Mouse (Mus musculus): ENCODE data around the gene Hist1h4i.

The Hist1h4i gene

DNA sequence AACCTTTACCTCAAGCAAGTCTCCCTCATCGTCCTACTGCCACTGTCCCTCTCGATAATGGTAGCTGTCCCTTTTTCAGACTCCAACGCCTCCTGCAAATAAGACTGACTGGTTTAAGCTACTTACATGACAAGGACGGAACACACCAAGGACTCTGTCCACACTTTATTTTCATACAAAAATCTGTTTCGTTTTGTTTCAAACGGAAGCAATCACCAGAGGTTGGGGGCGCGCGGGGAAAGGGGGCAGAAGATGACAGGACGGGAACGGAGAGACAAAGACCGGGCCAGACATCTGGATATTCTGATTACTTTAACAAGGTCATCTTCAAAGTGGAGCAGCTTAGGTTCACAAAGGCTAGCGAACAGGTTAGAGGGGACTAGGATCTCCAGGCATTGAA, 27.4 kb downstream of the Hist1h4i start:
- no peak for DNase-seq (ENCODE audit: low read depth in 2 of 2, low spot score in 2 of 2)

DNA sequence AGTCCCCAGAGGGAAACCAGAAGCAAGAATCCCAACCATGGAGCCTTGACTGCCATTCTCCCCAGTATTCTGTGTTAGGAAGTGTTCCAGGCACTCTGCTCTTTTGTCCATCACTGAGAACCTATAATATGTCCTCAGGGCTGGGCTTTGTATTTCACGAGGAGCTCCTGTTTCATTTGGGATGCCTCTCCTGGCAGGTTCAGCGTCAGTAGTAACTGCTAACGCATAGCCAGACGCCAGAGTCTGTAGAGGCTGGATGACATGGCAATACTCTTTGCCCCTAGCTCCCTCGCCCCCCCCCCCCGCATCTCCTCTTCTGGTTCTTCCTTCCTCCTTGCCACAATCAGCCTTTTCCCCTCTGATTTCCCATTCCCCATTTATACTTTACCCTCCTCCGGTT, 31.5 kb downstream of the Hist1h4i start, which contains the start of gene Prss16:
TSS of gene Prss16 (minus strand) at position 101 of the 400 bp plus-strand sequence.
- DNase-seq (ENCODE audit: low read depth in 2 of 2, low spot score in 2 of 2): no peak

DNA sequence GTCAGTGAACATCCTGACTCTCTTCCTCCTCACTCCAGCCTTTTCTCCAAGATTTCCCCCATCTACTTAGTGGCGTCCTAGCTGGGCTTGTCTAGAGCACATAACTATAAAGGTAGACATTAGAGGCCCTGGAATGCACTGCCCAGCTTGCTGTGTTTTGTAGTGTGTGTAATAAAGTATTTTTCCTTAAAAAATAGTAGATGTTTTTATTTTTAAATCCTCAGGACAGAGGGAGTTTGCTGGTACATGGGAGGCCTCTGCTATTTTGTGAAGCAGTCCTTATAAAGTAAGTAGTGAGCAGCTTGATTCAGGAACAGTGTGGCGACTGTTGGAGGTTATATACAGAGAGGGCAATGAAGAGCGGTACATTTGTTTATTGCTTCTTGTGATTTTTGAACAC, 32.5 kb downstream of the Hist1h4i start:
- DNase-seq (ENCODE audit: low read depth in 2 of 2, low spot score in 2 of 2): no peak

DNA sequence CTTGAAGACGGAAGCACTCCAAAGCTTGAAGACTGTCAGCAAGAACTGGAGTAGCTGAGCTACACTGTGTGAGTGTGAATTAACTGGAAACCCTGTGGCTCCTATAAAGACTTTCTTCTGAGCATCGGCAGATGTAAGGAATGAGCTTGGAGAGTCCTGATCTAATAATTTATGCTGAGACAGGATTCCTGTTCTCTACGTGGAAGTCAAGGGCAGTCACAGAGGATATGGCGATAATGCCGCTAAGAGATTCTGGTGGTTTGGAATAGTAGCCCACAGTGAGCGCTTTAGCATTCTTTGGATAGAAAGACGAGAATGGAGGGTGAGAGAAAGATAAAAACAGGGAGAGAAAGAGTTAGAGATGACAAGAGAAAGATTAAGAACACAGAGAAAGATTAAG, 33.3 kb downstream of the Hist1h4i start:
- no peak for DNase-seq (ENCODE audit: low read depth in 2 of 2, low spot score in 2 of 2)

DNA sequence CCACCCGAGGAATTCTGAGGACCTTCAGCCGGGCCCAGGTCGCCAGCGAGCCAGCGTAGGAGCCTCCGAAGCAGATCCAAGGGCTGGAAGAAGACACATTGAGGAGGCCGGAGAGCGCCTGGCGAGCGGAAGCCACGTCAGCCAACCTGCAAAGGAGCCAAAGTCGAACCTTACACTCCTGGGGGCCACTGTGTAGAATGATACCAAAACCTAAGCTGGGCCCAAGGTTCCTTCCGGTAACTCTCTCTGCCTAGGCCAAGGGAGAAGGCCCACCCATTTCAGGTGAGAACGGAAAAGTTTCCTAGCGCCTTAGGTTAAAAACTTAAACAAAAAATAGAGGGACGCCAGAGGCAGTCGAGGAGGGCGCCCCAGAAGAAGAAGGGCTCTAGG, 34.0 kb downstream of the Hist1h4i start:
- no peak for DNase-seq (ENCODE audit: low read depth in 2 of 2, low spot score in 2 of 2)

- DNase-seq (ENCODE audit: low read depth in 2 of 2, low spot score in 2 of 2): peak in 1 of 2 experiments; percentile 69
Measured at GRCm38 (mm10) chr13:22006334-22007120, 34.6 kb downstream of the Hist1h4i start.

GRCm38 (mm10) chr13:22005605-22006333, 35.4 kb downstream of the Hist1h4i start:
- peak in 1 of 2 experiments; percentile 44 for DNase-seq (ENCODE audit: low read depth in 2 of 2, low spot score in 2 of 2)

DNA sequence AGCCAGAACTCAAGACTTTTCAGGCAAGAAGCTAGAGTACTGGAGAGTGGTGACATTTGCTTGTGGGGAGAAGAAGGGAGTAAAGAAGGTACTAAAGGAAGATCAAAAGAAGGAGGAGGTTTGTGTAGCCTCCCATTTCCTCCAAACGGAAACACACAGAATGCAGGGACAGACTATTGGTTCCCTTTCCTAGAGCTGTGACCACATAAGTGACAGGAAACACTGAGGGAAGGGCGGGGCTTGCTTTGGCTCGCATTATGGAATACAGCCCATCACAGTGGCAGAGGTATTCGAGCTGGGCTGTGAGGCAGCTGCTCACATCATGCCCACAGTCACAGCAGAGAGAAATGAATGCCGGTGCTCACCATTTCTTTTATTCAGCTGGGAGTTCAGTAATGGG, 39.3 kb downstream of the Hist1h4i start:
- peak in 1 of 2 experiments; percentile 46 for DNase-seq (ENCODE audit: low read depth in 2 of 2, low spot score in 2 of 2)

DNA sequence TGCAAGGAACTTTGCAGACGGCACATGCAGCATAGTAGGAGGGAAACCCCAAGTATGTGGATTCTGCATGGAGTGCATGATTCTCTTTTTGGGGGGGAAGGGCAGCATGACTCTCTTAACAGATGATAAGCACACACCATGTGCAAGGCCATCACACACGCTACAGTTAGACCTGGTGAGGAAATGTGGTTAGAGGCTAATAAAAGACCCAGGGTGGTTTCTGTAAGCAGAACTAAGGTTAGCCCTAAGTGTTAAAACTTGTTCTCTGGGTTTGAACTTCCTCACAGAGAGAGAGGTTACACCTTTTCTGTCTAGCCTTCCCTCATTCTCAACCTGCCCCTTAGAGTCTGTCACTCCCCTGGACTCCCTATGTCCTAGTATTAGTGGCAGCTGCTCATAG, 39.8 kb downstream of the Hist1h4i start:
- DNase-seq (ENCODE audit: low read depth in 2 of 2, low spot score in 2 of 2): no peak

GRCm38 (mm10) chr13:21999147-21999546, 42.0 kb downstream of the Hist1h4i start:
- DNase-seq (ENCODE audit: low read depth in 2 of 2, low spot score in 2 of 2): no peak

DNA sequence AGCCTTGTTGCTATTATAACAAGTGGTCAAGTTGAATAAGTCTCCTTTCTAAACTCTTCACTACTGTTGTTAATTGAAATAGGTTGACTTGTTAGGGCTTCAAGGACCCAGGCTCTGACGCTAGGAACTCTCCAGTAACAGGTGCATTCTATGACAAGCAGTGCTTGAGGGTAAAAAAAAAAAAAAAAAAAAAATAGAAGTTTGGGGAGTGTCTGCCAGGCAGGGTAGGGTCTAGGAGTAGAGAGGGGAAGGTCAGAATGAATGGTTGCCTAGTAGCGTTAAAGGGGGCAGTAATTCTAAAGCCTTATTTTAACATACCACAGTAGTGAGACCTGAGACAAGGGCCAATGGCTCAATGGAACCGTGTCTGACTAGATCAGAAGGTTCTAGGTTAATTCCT, 42.8 kb downstream of the Hist1h4i start:
- no peak for DNase-seq (ENCODE audit: low read depth in 2 of 2, low spot score in 2 of 2)

- no peak for DNase-seq (ENCODE audit: low read depth in 2 of 2, low spot score in 2 of 2)
Measured at GRCm38 (mm10) chr13:21997821-21998220, 43.3 kb downstream of the Hist1h4i start.

DNA sequence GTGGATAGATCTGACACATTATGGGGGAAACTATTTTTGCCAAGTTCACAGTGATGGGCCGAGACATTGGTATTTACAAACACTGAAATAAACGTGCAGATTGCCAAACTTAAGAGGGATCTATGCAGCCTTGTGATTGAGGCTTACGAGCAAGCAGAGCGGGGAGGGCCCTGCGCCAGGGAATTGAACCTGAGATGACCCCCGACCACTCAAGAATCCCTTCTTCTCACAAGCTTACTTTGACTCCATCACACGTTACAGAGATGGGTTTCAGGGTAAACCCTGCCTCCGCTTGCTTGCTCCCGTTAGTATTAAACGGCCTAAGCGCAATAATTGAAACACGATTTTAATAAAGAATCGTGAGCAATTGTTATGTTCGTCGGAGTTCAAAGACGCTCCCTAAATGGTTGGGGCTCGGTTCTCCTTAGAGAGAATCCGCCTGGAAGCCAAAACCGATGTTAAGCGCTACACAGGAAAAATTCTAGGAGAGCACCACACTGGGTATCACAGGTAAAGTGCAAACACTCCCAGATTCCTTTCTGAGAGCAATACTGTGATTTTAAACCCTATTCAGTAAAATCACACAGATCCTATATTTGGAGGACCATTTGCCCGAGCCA, 43.9 kb downstream of the Hist1h4i start:
- no peak for DNase-seq (ENCODE audit: low read depth in 2 of 2, low spot score in 2 of 2)

- DNase-seq (ENCODE audit: low read depth in 2 of 2, low spot score in 2 of 2): no peak
Measured at GRCm38 (mm10) chr13:21996840-21997185, 44.3 kb downstream of the Hist1h4i start.

GRCm38 (mm10) chr13:21996101-21996839, 44.9 kb downstream of the Hist1h4i start:
- DNase-seq (ENCODE audit: low read depth in 2 of 2, low spot score in 2 of 2): no peak

DNA sequence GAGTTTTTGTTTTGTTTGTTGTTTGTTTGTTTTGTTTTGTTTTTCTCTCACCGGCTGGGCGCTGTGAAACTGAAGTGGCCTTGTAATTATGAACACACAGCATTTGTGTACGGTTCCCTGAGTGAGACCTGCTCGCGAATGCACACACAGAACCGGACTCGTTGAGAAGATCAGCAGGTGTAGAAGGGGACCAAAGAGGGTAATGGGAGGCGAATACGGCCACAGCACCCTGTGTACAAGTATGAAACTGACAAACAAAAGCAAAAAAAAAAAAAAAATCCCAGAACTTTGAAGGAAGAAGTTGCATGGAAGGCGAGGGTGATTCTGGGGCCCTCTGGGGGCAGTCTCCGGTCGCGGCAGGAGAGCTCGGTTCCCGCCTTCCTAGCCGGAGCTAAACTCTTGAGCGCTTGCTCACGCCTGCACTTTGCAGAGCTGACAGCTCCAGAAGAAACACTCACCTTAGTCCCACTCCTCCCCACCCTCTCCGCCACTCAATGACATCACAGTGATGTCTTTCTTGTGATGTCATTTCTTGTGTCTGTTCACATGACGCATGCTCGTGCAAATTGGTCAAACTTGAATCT, 45.7 kb downstream of the Hist1h4i start:
- peak in 1 of 2 experiments; percentile 33 for DNase-seq (ENCODE audit: low read depth in 2 of 2, low spot score in 2 of 2)

GRCm38 (mm10) chr13:21994896-21995295, 46.3 kb downstream of the Hist1h4i start:
- no peak for DNase-seq (ENCODE audit: low read depth in 2 of 2, low spot score in 2 of 2)

GRCm38 (mm10) chr13:21993957-21994738, 47.0 kb downstream of the Hist1h4i start:
- peak in 1 of 2 experiments; percentile 36 for DNase-seq (ENCODE audit: low read depth in 2 of 2, low spot score in 2 of 2)

DNA sequence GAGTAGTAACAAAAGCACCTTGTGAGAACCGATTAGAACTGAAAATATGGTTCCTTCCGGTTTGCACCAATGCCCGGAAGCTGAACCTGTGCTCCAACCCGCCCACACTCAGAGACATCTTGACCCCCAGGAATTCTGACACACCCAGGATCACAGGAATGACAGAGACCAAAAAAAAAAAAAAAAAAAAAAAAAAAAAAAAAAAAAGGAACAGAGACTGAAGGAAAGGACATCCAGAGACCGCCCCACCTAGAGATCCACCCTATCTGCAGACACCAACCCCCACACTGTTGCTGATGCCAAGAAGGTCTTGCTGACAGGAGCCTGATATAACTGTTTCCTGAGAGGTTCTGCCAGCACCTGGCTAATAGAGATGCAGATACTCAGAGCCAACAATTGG, 48.6 kb downstream of the Hist1h4i start:
- DNase-seq (ENCODE audit: low read depth in 2 of 2, low spot score in 2 of 2): no peak

Data from CD8-positive naive resting alpha-beta T cell, adult 2 months (primary cell).